ENCODE assay signal across 23 mouse cellular contexts in the genomic region with DNA sequence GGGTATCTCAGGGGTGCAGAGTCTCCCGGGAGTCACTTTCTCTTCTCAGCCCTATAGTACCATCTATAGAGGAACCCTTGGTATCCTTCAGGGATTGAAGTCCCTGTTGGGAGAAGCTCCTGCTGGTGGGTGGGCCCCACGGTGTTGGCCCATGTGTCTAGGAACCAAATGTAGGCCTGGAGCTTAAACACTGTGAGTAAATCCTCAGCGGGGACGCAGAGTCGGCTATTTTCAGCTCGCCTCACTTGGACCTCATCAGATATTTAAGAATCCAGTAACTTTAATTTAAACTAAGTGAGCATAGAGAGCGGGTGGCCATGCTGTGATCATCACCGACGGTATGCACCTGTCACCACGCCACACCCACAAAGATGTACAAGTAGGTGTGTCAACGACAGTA. TPM values are rescaled to one million over a fixed set of nuclear protein-coding genes. Genes with fewer than 3 reads are reported as not detected.
DNase-seq lines count a peak whose midpoint lies in the region; ATAC-seq and TF ChIP-seq lines count a peak whose summit lies in the region.
"Had no signal": no experiment of that assay in that cellular context is flagged by ENCODE, and none has a peak within 500 bp of the region (broad histone marks: within the 10 kb centered on the region; RNA-seq: fewer than 3 reads in every experiment).

No protein-coding gene starts in this region.

- H3K9ac ChIP-seq in hindbrain, embryonic 14.5 days, result peak overlapping the region; percentile 48; the same call in 1 of the 2 replicates
- no peak overlapping the region for H3K9ac ChIP-seq in hindbrain, embryonic 16.5 days (ENCODE audit: low read depth, low read length)
- no peak overlapping the region for H3K9ac ChIP-seq in midbrain, postnatal 0 days (replicated peaks; ENCODE audit: low read length, poor library complexity, severe bottlenecking)
- no peak overlapping the region for H3K9ac ChIP-seq in midbrain, embryonic 11.5 days (ENCODE audit: low read length)
- 0 out of 2 replicates have a peak overlapping the region, but pooled peaks have one; percentile 3 for H3K9ac ChIP-seq in embryonic facial prominence, embryonic 14.5 days (ENCODE audit: low read depth, low read length)
- H3K9ac ChIP-seq: embryonic facial prominence, embryonic 15.5 days; intestine, embryonic 15.5 days; liver, postnatal 0 days had no signal

- H3K36me3 ChIP-seq in hindbrain, embryonic 14.5 days (replicated peaks; ENCODE audit: control insufficient read depth, insufficient read depth), result no peaks in the 10 kb centered on the region
- H3K36me3 ChIP-seq in hindbrain, embryonic 16.5 days (ENCODE audit: control insufficient read depth, insufficient read depth, low read length), result no peaks in the 10 kb centered on the region; the same call in 1 of the 2 replicates
- H3K36me3 ChIP-seq in midbrain, postnatal 0 days (ENCODE audit: insufficient read depth, low read length), result no peaks in the 10 kb centered on the region
- H3K36me3 ChIP-seq in midbrain, embryonic 11.5 days (ENCODE audit: control insufficient read depth, insufficient read depth, low read length), result no peaks in the 10 kb centered on the region
- H3K36me3 ChIP-seq in embryonic facial prominence, embryonic 10.5 days (replicated peaks), result peaks cover 78% of the 10 kb centered on the region
- peaks cover 72% of the 10 kb centered on the region for H3K36me3 ChIP-seq in embryonic facial prominence, embryonic 14.5 days (ENCODE audit: control insufficient read depth, insufficient read depth, low read length)
- H3K36me3 ChIP-seq: neural tube, embryonic 13.5 days had no signal

- H3K4me3 ChIP-seq in hindbrain, embryonic 14.5 days (replicated peaks; ENCODE audit: low read length), result no peak overlapping the region
- H3K4me3 ChIP-seq in hindbrain, embryonic 16.5 days (ENCODE audit: low read length), result no peak overlapping the region
- no peak overlapping the region for H3K4me3 ChIP-seq in midbrain, postnatal 0 days (ENCODE audit: low read depth, low read length)
- no peak overlapping the region for H3K4me3 ChIP-seq in midbrain, embryonic 11.5 days (ENCODE audit: low read depth, low read length)
- no peak overlapping the region for H3K4me3 ChIP-seq in embryonic facial prominence, embryonic 10.5 days
- no peak overlapping the region for H3K4me3 ChIP-seq in embryonic facial prominence, embryonic 14.5 days (ENCODE audit: low read depth, low read length)
- H3K4me3 ChIP-seq: embryonic facial prominence, embryonic 15.5 days; intestine, embryonic 15.5 days; neural tube, embryonic 13.5 days had no signal

- no peak for TF ChIP-seq CTCF in midbrain, postnatal 0 days (IDR thresholded peaks at IDR 0.05)

- H3K4me2 ChIP-seq in hindbrain, embryonic 14.5 days (replicated peaks), result no peak overlapping the region
- no peak overlapping the region for H3K4me2 ChIP-seq in hindbrain, embryonic 16.5 days (ENCODE audit: low read length)
- no peak overlapping the region for H3K4me2 ChIP-seq in midbrain, postnatal 0 days (ENCODE audit: low read depth, low read length, poor library complexity, severe bottlenecking)
- H3K4me2 ChIP-seq in midbrain, embryonic 11.5 days, result no peak overlapping the region
- no peak overlapping the region for H3K4me2 ChIP-seq in embryonic facial prominence, embryonic 14.5 days (ENCODE audit: low read depth, low read length)
- H3K4me2 ChIP-seq: embryonic facial prominence, embryonic 15.5 days; heart, embryonic 11.5 days; intestine, embryonic 15.5 days had no signal

- peaks cover 16% of the 10 kb centered on the region for H3K4me1 ChIP-seq in hindbrain, embryonic 14.5 days (replicated peaks; ENCODE audit: control insufficient read depth, insufficient read depth, low read length)
- peaks cover 15% of the 10 kb centered on the region for H3K4me1 ChIP-seq in hindbrain, embryonic 16.5 days (ENCODE audit: control insufficient read depth, insufficient read depth, low read depth, low read length)
- H3K4me1 ChIP-seq in midbrain, postnatal 0 days (ENCODE audit: insufficient read depth, low read length), result peaks cover 10% of the 10 kb centered on the region; the same call in 1 of the 2 replicates
- H3K4me1 ChIP-seq in midbrain, embryonic 11.5 days (ENCODE audit: control insufficient read depth, insufficient read depth, low read length), result peaks cover 8% of the 10 kb centered on the region; the same call in 1 of the 2 replicates
- H3K4me1 ChIP-seq in embryonic facial prominence, embryonic 10.5 days, result peaks cover 49% of the 10 kb centered on the region
- H3K4me1 ChIP-seq in embryonic facial prominence, embryonic 14.5 days (ENCODE audit: control insufficient read depth, insufficient read depth, low read length), result peaks cover 19% of the 10 kb centered on the region

- intact Hi-C loops in heart, postnatal 36 days (cut with DNase I), result loop anchor here (5.0 kb wide), 1 partner anchor 314 kb away; a partner anchor contains a TSS

- H3K9me3 ChIP-seq in hindbrain, embryonic 14.5 days (ENCODE audit: control insufficient read depth, low read length), result no peaks in the 10 kb centered on the region
- no peaks in the 10 kb centered on the region; the same call in 1 of the 2 replicates for H3K9me3 ChIP-seq in hindbrain, embryonic 16.5 days (ENCODE audit: control insufficient read depth, low read length)
- no peaks in the 10 kb centered on the region for H3K9me3 ChIP-seq in midbrain, postnatal 0 days (ENCODE audit: low read length)
- H3K9me3 ChIP-seq in midbrain, embryonic 11.5 days (ENCODE audit: control insufficient read depth, low read length), result no peaks in the 10 kb centered on the region
- peaks cover 14% of the 10 kb centered on the region for H3K9me3 ChIP-seq in embryonic facial prominence, embryonic 10.5 days
- H3K9me3 ChIP-seq in embryonic facial prominence, embryonic 14.5 days (ENCODE audit: control insufficient read depth, low read length), result 0 out of 2 replicates have a peak, but pooled peaks cover 8% of the 10 kb centered on the region
- H3K9me3 ChIP-seq: intestine, embryonic 15.5 days; midbrain, embryonic 12.5 days had no signal

- no peak overlapping the region for H3K27ac ChIP-seq in hindbrain, embryonic 14.5 days
- H3K27ac ChIP-seq in hindbrain, embryonic 16.5 days (ENCODE audit: low read depth, low read length), result no peak overlapping the region
- 0 out of 2 replicates have a peak overlapping the region, but pooled peaks have one; percentile 68 for H3K27ac ChIP-seq in midbrain, postnatal 0 days (ENCODE audit: low read depth, low read length)
- H3K27ac ChIP-seq in midbrain, embryonic 11.5 days (ENCODE audit: low read depth, low read length), result no peak overlapping the region
- H3K27ac ChIP-seq in embryonic facial prominence, embryonic 10.5 days (replicated peaks), result peak overlapping the region; percentile 15; the same call in 1 of the 2 replicates
- H3K27ac ChIP-seq in embryonic facial prominence, embryonic 14.5 days (replicated peaks; ENCODE audit: low read depth, low read length), result no peak overlapping the region
- H3K27ac ChIP-seq: midbrain, embryonic 12.5 days; neural tube, embryonic 13.5 days had no signal

- DNase-seq in hindbrain, embryonic 14.5 days (ENCODE audit: low spot score), result no peak
- DNase-seq in midbrain, postnatal 0 days (ENCODE audit: low spot score), result no peak
- no peak for DNase-seq in midbrain, embryonic 11.5 days (ENCODE audit: low spot score, missing footprints)
- DNase-seq in embryonic facial prominence, embryonic 10.5 days (ENCODE audit: low spot score), result no peak
- no peak for DNase-seq in embryonic facial prominence, embryonic 14.5 days (ENCODE audit: low spot score)
- no peak for DNase-seq in heart, postnatal 36 days
- DNase-seq: adrenal gland, adult 8-10 months; cerebellum, adult 18-20 months; cerebellum, postnatal 14 days; kidney, adult 9 months; kidney, postnatal 14 days; layer of hippocampus, postnatal 36 days; liver, postnatal 0 days; lung, postnatal 10 days; retina, postnatal 1 day had no signal

- 92% methylated on average over 11 of the region's 11 CpGs for WGBS in hindbrain, embryonic 14.5 days
- WGBS in hindbrain, embryonic 16.5 days, result 94% methylated on average over 11 of the region's 11 CpGs
- 89% methylated on average over 11 of the region's 11 CpGs for WGBS in midbrain, postnatal 0 days
- WGBS in midbrain, embryonic 11.5 days, result 92% methylated on average over 11 of the region's 11 CpGs
- 91% methylated on average over 11 of the region's 11 CpGs for WGBS in embryonic facial prominence, embryonic 10.5 days
- WGBS in embryonic facial prominence, embryonic 14.5 days, result 83% methylated on average over 11 of the region's 11 CpGs

- ATAC-seq in hindbrain, embryonic 14.5 days (ENCODE audit: low FRiP score), result no peak
- no peak for ATAC-seq in hindbrain, embryonic 16.5 days
- ATAC-seq in midbrain, postnatal 0 days (ENCODE audit: low FRiP score), result no peak
- ATAC-seq in midbrain, embryonic 11.5 days (ENCODE audit: low FRiP score), result no peak
- no peak for ATAC-seq in embryonic facial prominence, embryonic 14.5 days (ENCODE audit: low read depth)
- ATAC-seq: activated CD4-positive, CD25-positive, alpha-beta regulatory T cell, adult 4 months; intestine, embryonic 15.5 days; liver, postnatal 0 days had no signal

- no peaks in the 10 kb centered on the region for H3K27me3 ChIP-seq in hindbrain, embryonic 14.5 days (ENCODE audit: control insufficient read depth, insufficient read depth, low read length)
- H3K27me3 ChIP-seq in hindbrain, embryonic 16.5 days (replicated peaks; ENCODE audit: control insufficient read depth, insufficient read depth, low read length), result no peaks in the 10 kb centered on the region
- H3K27me3 ChIP-seq in midbrain, postnatal 0 days (ENCODE audit: insufficient read depth, low read length), result no peaks in the 10 kb centered on the region
- no peaks in the 10 kb centered on the region for H3K27me3 ChIP-seq in midbrain, embryonic 11.5 days (ENCODE audit: control insufficient read depth, insufficient read depth, low read length)
- no peaks in the 10 kb centered on the region for H3K27me3 ChIP-seq in embryonic facial prominence, embryonic 10.5 days (replicated peaks; ENCODE audit: low read depth, poor library complexity, severe bottlenecking)
- H3K27me3 ChIP-seq in embryonic facial prominence, embryonic 14.5 days (replicated peaks; ENCODE audit: control insufficient read depth, insufficient read depth, low read length), result no peaks in the 10 kb centered on the region
- H3K27me3 ChIP-seq: embryonic facial prominence, embryonic 15.5 days; intestine, embryonic 15.5 days; neural tube, embryonic 13.5 days had no signal

RNA-seq across cellular contexts. Expression of a gene that starts 8.3 kb away (rescaled TPM):
- 14.4 and 14.6 TPM in 2 replicates for polyA plus RNA-seq in hindbrain, embryonic 14.5 days (2014; fragmentation: Nextera tagmentation; extraction: Ambion mirVana)
- 15.0 and 17.1 TPM in 2 replicates for polyA plus RNA-seq in hindbrain, embryonic 16.5 days (2015; fragmentation: Nextera tagmentation; extraction: Ambion mirVana)
- total RNA-seq in midbrain, postnatal 0 days (2014; rRNA removed), result 9.5 and 9.6 TPM in 2 replicates
- 7.0 and 7.3 TPM in 2 replicates for polyA plus RNA-seq in midbrain, postnatal 0 days (2015; fragmentation: Nextera tagmentation; extraction: Ambion mirVana)
- polyA plus RNA-seq in midbrain, embryonic 11.5 days (2014; fragmentation: Nextera tagmentation; extraction: Ambion mirVana), result 41.2 and 41.6 TPM in 2 replicates
- polyA plus RNA-seq in embryonic facial prominence, embryonic 10.5 days (2016; fragmentation: Nextera tagmentation; extraction: Ambion mirVana), result 50.4 and 67.6 TPM in 2 replicates
- 81.4 and 97.6 TPM in 2 replicates for polyA plus RNA-seq in embryonic facial prominence, embryonic 14.5 days (2014; fragmentation: Nextera tagmentation; extraction: Ambion mirVana)
- total RNA-seq in heart, postnatal 36 days (2021), result 10 to 100 TPM; 12.6 to 13.8 TPM
- total RNA-seq: MEL had no signal

Comparison
In these comparisons a context has a peak if more than half of its experiments do, and no peak if none do; other contexts are left out.
1. H3K27ac ChIP-seq: peak in midbrain, postnatal 0 days (single experiment) and embryonic facial prominence, embryonic 10.5 days (single experiment); none in hindbrain, embryonic 14.5 days (single experiment), hindbrain, embryonic 16.5 days (single experiment), midbrain, embryonic 11.5 days (single experiment) and embryonic facial prominence, embryonic 14.5 days (single experiment).
2. H3K9ac ChIP-seq: peak in hindbrain, embryonic 14.5 days (single experiment) and embryonic facial prominence, embryonic 14.5 days (single experiment); none in hindbrain, embryonic 16.5 days (single experiment), midbrain, postnatal 0 days (single experiment) and midbrain, embryonic 11.5 days (single experiment).